Mouse (Mus musculus) kidney, embryonic 15.5 days (tissue): ENCODE results near the gene Kif6. TPM values are rescaled to one million over a fixed set of nuclear protein-coding genes. Genes with fewer than 3 reads are reported as not detected.

Experiments
- ATAC-seq: fragments of 200-750 bp; cut with Nextera tagmentation; replicated peaks from 2 replicates; pipeline ENCODE4 v1.8.0; 2017; ENCODE audit warnings: moderate TSS enrichment; ENCODE audit not compliant: low FRiP score
- H3K27ac ChIP-seq: fragments of 300-500 bp; sonication (generic); 2 replicates; pipeline ENCODE4 v1.5.1; 2015; ENCODE audit warnings: mild to moderate bottlenecking, inconsistent platforms
- H3K27me3 ChIP-seq: fragments of 300-500 bp; sonication (generic); 2 replicates; pipeline ENCODE4 v1.6.1; 2015; ENCODE audit warnings: inconsistent platforms
- H3K36me3 ChIP-seq: fragments of 300-500 bp; sonication (generic); 2 replicates; pipeline ENCODE4 v1.6.1; 2015; ENCODE audit warnings: inconsistent platforms
- H3K4me1 ChIP-seq: fragments of 300-500 bp; sonication (generic); 2 replicates; pipeline ENCODE4 v1.6.1; 2015; ENCODE audit warnings: inconsistent platforms
- H3K4me2 ChIP-seq: fragments of 300-500 bp; sonication (generic); 2 replicates; pipeline ENCODE4 v1.6.1; 2015; ENCODE audit warnings: moderate library complexity, mild to moderate bottlenecking, inconsistent platforms
- H3K4me3 ChIP-seq: fragments of 300-500 bp; sonication (generic); replicated peaks from 2 replicates; pipeline ENCODE4 v1.5.1; 2015; ENCODE audit warnings: mild to moderate bottlenecking, inconsistent platforms
- H3K9ac ChIP-seq: fragments of 300-500 bp; sonication (generic); 2 replicates; pipeline ENCODE4 v1.6.1; 2015; ENCODE audit warnings: mild to moderate bottlenecking, inconsistent platforms
- H3K9me3 ChIP-seq: fragments of 300-500 bp; sonication (generic); replicated peaks from 2 replicates; pipeline ENCODE4 v1.6.1; 2016; ENCODE audit warnings: inconsistent platforms
- WGBS: fragments of 180-500 bp; shearing (Covaris S2); methylation state at CpG from one replicate; pipeline ENCODE4 v1.1.7; 2015; ENCODE audit warnings: mixed read lengths; 5-methylcytosine and 5-hydroxymethylcytosine counted together
- polyA plus RNA-seq: library from polyadenylated mRNA; unstranded; fragments of >200 nt; fragmentation: Nextera tagmentation; extraction: Ambion mirVana; gene quantifications from 2 replicates; pipeline ENCODE4 v1.2.1, GENCODE M21; 2015

Gene Kif6
- polyA plus RNA-seq, 1 experiment from 2014 or later: 2.1 TPM

DNA sequence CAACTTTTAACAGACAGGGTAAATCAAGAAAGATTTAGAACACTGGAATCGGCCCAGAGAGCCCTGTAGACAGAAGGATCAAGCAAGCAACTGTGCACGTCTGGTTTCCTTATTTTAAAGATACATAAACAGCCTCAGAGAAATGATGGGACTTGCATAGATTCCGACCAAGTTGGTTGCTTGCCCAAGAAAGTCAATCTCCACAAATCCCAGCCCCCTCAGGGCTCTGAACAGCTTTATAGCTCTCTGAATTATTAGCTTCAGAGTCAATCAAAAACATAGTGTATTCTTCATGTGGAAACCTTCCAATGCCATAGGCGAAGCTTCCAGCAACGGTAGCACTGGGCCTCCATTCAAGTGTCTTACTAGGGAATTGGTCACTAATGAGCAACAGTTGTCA lies 127.0 kb downstream of the Kif6 start:
- H3K27me3 ChIP-seq: no peaks in the 10 kb centered on the region
- H3K4me1 ChIP-seq: peaks cover 3% of the 10 kb centered on the region; the same call in 1 of the 2 replicates
- H3K9ac ChIP-seq: no peak overlapping the region
- H3K36me3 ChIP-seq: no peaks in the 10 kb centered on the region
- H3K27ac ChIP-seq: no peak overlapping the region
- H3K4me2 ChIP-seq: no peak overlapping the region
- ATAC-seq: no peak
- no peak overlapping the region for H3K4me3 ChIP-seq
- 59% methylated on average over 5 of the region's 5 CpGs for whole genome bisulfite sequencing
- no peaks in the 10 kb centered on the region for H3K9me3 ChIP-seq

DNA sequence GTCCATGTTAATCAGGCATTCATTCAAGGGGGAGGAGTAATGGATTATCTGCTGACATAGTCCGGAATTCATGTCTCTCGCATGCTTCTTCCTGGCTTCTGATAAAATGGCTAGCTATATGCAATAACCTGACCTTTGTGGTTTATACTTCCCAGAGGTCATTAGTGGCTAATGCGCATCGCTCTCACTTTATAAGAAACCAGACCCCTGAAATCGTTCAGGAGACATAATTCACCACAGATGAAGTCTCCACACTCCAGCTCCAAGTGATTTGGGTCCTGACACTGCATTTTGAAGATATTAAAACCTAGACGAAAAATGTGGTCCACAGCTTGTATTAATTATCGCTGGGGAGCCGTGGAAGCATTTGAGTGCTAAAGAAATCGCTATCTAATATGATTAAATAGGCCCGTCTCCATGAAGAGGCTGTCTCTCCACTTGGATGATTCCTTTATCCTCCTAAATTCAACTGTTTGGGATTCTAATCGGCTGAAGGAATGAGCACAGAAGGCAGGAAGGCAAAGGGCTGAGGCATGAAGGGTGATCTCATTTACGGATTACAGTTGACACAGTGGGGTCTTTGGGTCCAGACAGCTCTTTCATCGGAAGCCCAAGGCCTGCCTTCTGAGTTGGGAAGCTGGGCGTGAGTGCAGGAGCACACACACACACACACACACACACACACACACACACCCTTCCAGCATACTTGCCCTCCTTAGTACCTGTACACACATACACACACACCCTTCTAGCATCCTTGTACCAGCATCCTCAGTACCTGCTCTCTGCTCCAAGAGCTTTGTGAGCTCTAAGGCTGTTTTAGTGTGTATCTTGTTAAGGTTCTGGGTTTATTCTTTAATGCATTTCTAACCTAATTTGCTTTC lies 128.9 kb downstream of the Kif6 start:
- H3K27me3 ChIP-seq: no peaks in the 10 kb centered on the region
- H3K4me3 ChIP-seq: no peak overlapping the region
- no peak overlapping the region for H3K4me2 ChIP-seq
- WGBS: 75% methylated on average over 14 of the region's 14 CpGs
- no peaks in the 10 kb centered on the region for H3K4me1 ChIP-seq
- no peak overlapping the region for H3K27ac ChIP-seq
- no peak overlapping the region for H3K9ac ChIP-seq
- H3K9me3 ChIP-seq: no peaks in the 10 kb centered on the region
- ATAC-seq: no peak
- no peaks in the 10 kb centered on the region for H3K36me3 ChIP-seq

DNA sequence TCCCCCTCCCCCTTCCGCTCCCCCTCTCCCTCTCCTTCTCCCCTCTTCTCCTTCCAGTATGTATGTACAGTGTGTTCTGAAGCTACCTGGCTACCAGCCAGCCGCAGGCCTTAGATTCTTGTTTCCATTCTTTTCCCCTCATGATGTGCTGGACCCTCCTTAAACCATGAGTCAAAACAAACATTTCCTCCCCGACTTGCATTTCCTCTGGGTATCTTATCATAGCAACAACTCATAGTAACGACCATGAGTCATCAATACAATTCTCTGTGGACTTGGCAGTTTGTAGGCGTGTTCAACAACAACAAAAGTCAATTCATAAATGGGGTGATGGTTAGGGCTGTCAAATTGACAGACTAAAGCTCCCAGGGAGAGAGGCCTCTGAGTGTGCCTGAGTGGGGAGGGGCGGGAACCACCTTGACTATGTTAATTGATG lies 136.0 kb downstream of the Kif6 start:
- Histone ChIP-seq H3K4me3 (no peak overlapping the region), H3K4me1 (no peaks in the 10 kb centered on the region), H3K9ac (no peak overlapping the region), H3K4me2 (no peak overlapping the region), H3K27me3 (no peaks in the 10 kb centered on the region), H3K36me3 (no peaks in the 10 kb centered on the region), H3K9me3 (peaks cover 6% of the 10 kb centered on the region; the same call in 1 of the 2 replicates), H3K27ac (no peak overlapping the region)
- 0 out of 2 replicates have a peak, but pooled peaks have one; percentile 22 for ATAC-seq
- 50% methylated on average over 6 of the region's 6 CpGs for WGBS

DNA sequence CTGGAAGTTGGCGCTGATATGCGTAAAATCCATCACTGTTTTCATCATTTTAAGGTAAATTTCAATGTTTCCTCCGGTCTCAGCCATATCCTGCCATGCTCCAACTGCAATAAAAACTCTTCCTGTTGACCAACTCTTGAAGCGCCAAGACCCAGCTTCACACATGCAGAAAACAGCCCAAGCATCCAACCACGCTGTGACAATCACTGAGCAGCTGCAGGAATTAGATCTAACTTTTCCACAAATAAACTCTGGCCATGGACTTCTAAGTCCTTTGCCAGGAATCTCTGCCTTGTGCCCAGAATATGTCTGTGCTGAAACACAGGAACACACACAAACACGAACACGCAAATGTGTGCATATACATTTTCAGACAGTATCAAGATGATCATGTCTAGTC lies 138.9 kb downstream of the Kif6 start:
- no peak for ATAC-seq
- peaks cover 6% of the 10 kb centered on the region; the same call in 1 of the 2 replicates for H3K9me3 ChIP-seq
- H3K4me3 ChIP-seq: no peak overlapping the region
- no peaks in the 10 kb centered on the region for H3K36me3 ChIP-seq
- 0 out of 2 replicates have a peak, but pooled peaks cover 7% of the 10 kb centered on the region for H3K4me1 ChIP-seq
- no peak overlapping the region for H3K9ac ChIP-seq
- H3K27ac ChIP-seq: no peak overlapping the region
- WGBS: 94% methylated on average over 7 of the region's 7 CpGs
- no peaks in the 10 kb centered on the region for H3K27me3 ChIP-seq
- H3K4me2 ChIP-seq: no peak overlapping the region

DNA sequence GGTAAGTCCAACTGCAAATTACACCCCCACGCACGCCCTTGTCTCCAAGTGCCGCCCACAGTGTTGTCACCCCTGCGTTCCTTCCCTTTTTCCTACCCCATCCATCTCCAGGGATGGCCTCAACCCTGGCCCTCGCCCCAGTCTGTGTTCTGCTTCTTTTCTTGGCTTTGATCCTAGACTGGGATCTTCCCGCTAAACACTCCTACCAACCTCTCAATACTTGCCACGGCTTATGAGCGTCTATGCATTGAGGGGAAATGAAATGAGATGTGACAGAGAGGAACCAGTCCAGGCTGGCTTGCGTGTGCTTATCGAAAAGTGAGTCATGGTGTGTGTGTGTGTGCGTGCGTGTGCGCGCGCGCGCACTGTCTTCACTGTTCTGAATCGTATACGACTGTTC lies 141.9 kb downstream of the Kif6 start:
- Histone ChIP-seq H3K4me1 (peaks cover 15% of the 10 kb centered on the region; the same call in 1 of the 2 replicates), H3K9ac (no peak overlapping the region), H3K27ac (no peak overlapping the region), H3K4me2 (no peak overlapping the region), H3K27me3 (no peaks in the 10 kb centered on the region), H3K9me3 (peaks cover 6% of the 10 kb centered on the region; the same call in 1 of the 2 replicates), H3K4me3 (no peak overlapping the region), H3K36me3 (no peaks in the 10 kb centered on the region)
- WGBS: 73% methylated on average over 19 of the region's 19 CpGs
- 0 out of 2 replicates have a peak, but pooled peaks have one; percentile 18 for ATAC-seq

DNA sequence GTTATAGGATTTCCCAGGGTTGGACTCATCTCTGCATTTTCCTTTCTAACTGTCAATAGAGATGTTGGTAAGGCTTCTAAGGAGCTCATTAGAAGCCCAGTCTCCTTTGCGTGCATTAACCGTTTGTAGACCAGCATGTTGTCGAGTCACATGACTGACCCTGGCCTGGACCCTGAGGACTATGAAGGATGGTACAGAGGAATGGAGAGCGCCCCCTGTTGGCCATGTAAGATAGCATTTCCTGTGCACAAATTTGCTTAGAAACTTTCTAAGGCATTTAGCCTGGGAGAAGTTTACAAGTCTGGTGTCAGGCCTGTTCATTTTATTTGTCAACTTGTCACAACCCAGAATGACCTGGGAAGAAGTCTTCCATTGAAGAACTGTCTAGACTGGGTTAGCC lies 144.1 kb downstream of the Kif6 start:
- H3K36me3 ChIP-seq: no peaks in the 10 kb centered on the region
- H3K27ac ChIP-seq: no peak overlapping the region
- no peak overlapping the region for H3K4me3 ChIP-seq
- peaks cover 16% of the 10 kb centered on the region; the same call in 1 of the 2 replicates for H3K4me1 ChIP-seq
- H3K9ac ChIP-seq: no peak overlapping the region
- no peak overlapping the region for H3K4me2 ChIP-seq
- peaks cover 6% of the 10 kb centered on the region; the same call in 1 of the 2 replicates for H3K9me3 ChIP-seq
- H3K27me3 ChIP-seq: no peaks in the 10 kb centered on the region
- ATAC-seq: no peak
- 76% methylated on average over 4 of the region's 4 CpGs for WGBS

DNA sequence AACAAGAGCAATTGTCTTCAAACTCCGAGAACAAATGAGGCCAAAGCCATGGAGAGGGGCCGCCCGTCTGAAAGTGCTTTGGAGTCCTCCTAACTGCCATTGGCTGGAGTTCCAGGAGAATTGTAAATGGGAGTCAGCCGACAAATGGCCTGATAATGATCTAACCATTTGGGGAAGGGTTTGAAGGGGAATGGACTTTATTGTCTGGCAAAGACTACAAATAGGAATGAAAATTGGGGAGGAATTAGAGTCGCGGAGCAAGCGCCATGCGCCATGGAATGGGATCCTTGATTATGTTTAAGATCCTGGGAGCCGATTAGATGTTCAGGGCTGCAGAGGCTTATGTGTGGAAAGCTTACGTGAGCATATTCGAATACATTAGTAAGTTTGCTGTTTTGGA lies 146.3 kb downstream of the Kif6 start:
- Histone ChIP-seq H3K27ac (no peak overlapping the region), H3K27me3 (no peaks in the 10 kb centered on the region), H3K9ac (no peak overlapping the region), H3K4me1 (peaks cover 15% of the 10 kb centered on the region; the same call in 1 of the 2 replicates), H3K4me3 (no peak overlapping the region), H3K4me2 (peak overlapping the region; percentile 36), H3K36me3 (no peaks in the 10 kb centered on the region), H3K9me3 (no peaks in the 10 kb centered on the region)
- no peak for ATAC-seq
- 54% methylated on average over 11 of the region's 11 CpGs for WGBS

DNA sequence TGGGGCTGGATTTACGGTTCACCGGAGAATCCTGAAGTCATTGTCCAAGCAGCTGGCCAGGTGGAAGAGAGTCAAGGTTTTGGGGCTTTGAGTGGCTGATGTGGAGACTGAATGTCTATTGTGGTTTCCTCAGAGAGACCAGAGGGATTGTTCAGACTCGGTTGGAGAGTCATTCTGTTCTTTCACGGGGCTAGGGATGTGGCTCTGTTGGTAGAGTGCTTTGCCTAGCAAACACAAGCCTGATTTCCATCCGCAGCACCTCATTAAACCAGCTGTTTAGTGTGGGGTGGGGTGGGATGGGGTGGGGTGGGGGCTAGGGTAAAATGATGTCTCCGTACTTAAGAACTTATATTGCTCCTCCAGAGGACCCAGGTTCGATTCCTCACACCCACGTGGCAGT lies 146.9 kb downstream of the Kif6 start:
- no peak for ATAC-seq
- 65% methylated on average over 8 of the region's 8 CpGs for WGBS
- H3K27me3 ChIP-seq: no peaks in the 10 kb centered on the region
- no peaks in the 10 kb centered on the region for H3K9me3 ChIP-seq
- peaks cover 9% of the 10 kb centered on the region; the same call in 1 of the 2 replicates for H3K4me1 ChIP-seq
- H3K9ac ChIP-seq: no peak overlapping the region
- peak overlapping the region; percentile 36 for H3K4me2 ChIP-seq
- H3K36me3 ChIP-seq: no peaks in the 10 kb centered on the region
- H3K27ac ChIP-seq: no peak overlapping the region
- no peak overlapping the region for H3K4me3 ChIP-seq

DNA sequence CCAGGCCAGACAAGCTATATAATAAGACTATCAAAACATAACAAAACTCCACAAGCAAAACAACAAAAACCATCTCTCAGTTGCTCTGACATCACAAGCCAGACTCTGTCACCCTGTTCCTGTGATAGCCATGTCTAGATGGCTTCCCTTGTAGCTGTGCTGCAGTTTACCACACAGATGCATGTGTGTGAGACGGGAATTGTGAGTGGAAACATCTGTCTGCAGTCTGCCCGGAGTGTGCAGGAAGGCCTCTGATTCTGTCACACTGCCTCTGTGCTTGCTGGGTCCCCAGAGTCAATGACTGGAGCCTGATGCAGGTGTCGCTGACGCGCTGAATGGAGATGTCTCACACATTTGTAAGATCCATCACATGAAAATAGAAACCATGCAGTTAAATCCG lies 150.0 kb downstream of the Kif6 start:
- peaks cover 18% of the 10 kb centered on the region for H3K4me1 ChIP-seq
- no peaks in the 10 kb centered on the region for H3K36me3 ChIP-seq
- H3K27ac ChIP-seq: no peak overlapping the region
- H3K4me2 ChIP-seq: no peak overlapping the region
- no peaks in the 10 kb centered on the region for H3K9me3 ChIP-seq
- ATAC-seq: no peak
- no peaks in the 10 kb centered on the region for H3K27me3 ChIP-seq
- no peak overlapping the region for H3K9ac ChIP-seq
- WGBS: 70% methylated on average over 6 of the region's 6 CpGs
- H3K4me3 ChIP-seq: no peak overlapping the region

DNA sequence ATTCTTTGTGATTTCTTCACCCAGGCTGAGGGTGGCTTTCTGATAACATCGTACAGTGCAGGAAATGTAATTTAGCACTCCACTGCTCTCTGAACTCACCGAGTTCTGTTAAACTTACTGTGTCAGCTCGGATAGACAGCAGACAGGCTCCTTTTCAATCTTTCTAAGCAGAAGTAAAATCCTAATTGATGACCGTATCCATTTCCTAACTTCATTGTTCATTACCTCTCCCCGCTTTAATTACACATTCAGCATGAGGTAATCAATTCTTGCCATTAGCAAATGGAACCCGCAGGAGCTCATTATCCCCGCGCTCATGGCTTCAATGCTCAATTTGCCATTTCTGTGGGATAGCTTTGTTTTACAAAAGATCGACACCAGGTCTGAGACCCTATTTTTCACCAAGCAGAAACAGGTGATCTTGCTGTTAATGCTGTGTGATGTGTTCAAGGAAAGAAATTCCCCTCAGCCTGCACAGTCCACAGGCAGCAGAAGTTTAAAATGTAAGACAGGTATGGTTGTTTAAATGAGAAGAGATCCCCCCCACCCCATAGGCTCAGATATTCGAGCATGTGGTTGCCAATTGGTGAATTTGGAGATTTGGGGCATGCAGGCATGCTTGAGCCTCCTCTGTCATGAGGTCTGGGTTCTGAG lies 152.9 kb downstream of the Kif6 start:
- ATAC-seq: no peak
- H3K9ac ChIP-seq: no peak overlapping the region
- H3K27me3 ChIP-seq: no peaks in the 10 kb centered on the region
- H3K4me2 ChIP-seq: 0 out of 2 replicates have a peak overlapping the region, but pooled peaks have one; percentile 3
- WGBS: 42% methylated on average over 10 of the region's 10 CpGs
- no peaks in the 10 kb centered on the region for H3K9me3 ChIP-seq
- H3K27ac ChIP-seq: no peak overlapping the region
- no peaks in the 10 kb centered on the region for H3K36me3 ChIP-seq
- peaks cover 9% of the 10 kb centered on the region for H3K4me1 ChIP-seq
- no peak overlapping the region for H3K4me3 ChIP-seq

DNA sequence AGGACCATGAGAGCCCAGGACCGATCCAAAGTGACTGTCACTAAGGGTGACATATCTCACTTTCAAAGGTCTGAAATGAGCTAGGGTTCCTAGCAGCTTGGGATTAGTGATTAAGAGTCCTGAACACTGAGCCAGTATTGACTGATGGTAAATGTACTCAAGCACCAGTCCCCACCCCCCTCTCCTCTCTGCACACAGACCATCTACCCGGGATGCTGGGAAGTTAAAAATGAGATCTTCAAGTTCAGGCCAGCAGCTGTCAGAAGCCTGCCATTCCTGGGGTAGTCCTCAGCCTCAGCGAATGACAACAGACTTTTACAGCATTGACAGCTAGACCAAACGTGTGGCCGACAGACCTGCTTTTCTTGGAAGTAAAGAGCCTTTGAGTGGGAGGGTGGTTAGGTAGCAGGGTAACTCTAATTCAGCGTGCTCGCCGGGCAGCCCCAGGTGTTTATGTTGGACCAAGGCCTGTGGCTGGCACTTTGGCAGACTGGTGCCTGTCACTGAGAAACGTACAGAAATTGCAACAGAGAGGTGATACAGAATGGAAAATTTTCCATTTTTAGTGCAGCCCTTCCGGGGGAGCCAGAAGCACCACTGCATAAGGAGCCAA lies 156.9 kb downstream of the Kif6 start:
- no peaks in the 10 kb centered on the region for H3K9me3 ChIP-seq
- no peak for ATAC-seq
- H3K4me3 ChIP-seq: no peak overlapping the region
- peaks cover 10% of the 10 kb centered on the region for H3K4me1 ChIP-seq
- H3K4me2 ChIP-seq: no peak overlapping the region
- no peak overlapping the region for H3K27ac ChIP-seq
- H3K9ac ChIP-seq: no peak overlapping the region
- 44% methylated on average over 10 of the region's 10 CpGs for WGBS
- H3K36me3 ChIP-seq: no peaks in the 10 kb centered on the region
- H3K27me3 ChIP-seq: no peaks in the 10 kb centered on the region
